Mouse (Mus musculus) limb, embryonic 11.5 days (tissue): ENCODE measurements at regions not wholly inside any gene's neighbourhood (a gene's known extent, or its start where the extent isn't known, plus 50 kb on each side); places are given as distances from the start of the nearest gene placed in this dataset.

ENCODE experiments used
- ATAC-seq: fragments of 200-750 bp; cut with Nextera tagmentation; 2 replicates; pipeline ENCODE4 v1.8.0; 2017; ENCODE audit warnings: low read depth; ENCODE audit not compliant: insufficient number of reproducible peaks, low FRiP score, low TSS enrichment
- DNase-seq: peaks from one replicate; pipeline ENCODE4 v3.0.0-alpha.2; 2015; ENCODE audit warnings: low spot score
- H3K27ac ChIP-seq: fragments of 300-500 bp; sonication (generic); replicated peaks from 2 replicates; pipeline ENCODE4 v1.5.1; 2014; ENCODE audit warnings: low read depth, mild to moderate bottlenecking, low read length
- H3K27me3 ChIP-seq: fragments of 300-500 bp; sonication (generic); 2 replicates; pipeline ENCODE4 v1.6.1; 2014; ENCODE audit warnings: mild to moderate bottlenecking, low read length, mixed read lengths; ENCODE audit not compliant: control insufficient read depth, insufficient read depth
- H3K36me3 ChIP-seq: fragments of 300-500 bp; sonication (generic); 2 replicates; pipeline ENCODE4 v1.6.1; 2014; ENCODE audit warnings: mild to moderate bottlenecking, low read length, moderate library complexity, mixed read lengths; ENCODE audit not compliant: control insufficient read depth, insufficient read depth
- H3K4me1 ChIP-seq: fragments of 300-500 bp; sonication (generic); 2 replicates; pipeline ENCODE4 v1.6.1; 2014; ENCODE audit warnings: low read length, mixed read lengths; ENCODE audit not compliant: control insufficient read depth, insufficient read depth
- H3K4me2 ChIP-seq: fragments of 300-500 bp; sonication (generic); 2 replicates; pipeline ENCODE4 v1.6.1; 2014; ENCODE audit warnings: low read depth, mild to moderate bottlenecking, moderate library complexity; ENCODE audit not compliant: severe bottlenecking
- H3K4me3 ChIP-seq: fragments of 300-500 bp; sonication (generic); 2 replicates; pipeline ENCODE4 v1.5.1; 2014; ENCODE audit warnings: low read depth, low read length
- H3K9ac ChIP-seq: fragments of 300-500 bp; sonication (generic); 2 replicates; pipeline ENCODE4 v1.6.1; 2014; ENCODE audit warnings: mild to moderate bottlenecking, low read length
- H3K9me3 ChIP-seq: fragments of 300-500 bp; sonication (generic); 2 replicates; pipeline ENCODE4 v1.6.1; 2016; ENCODE audit warnings: low read length; ENCODE audit not compliant: control insufficient read depth
- WGBS: fragments of 180-500 bp; shearing (Covaris S2); extraction: QIAGEN DNeasy Blood & Tissue Kit; methylation state at CpG from one replicate; pipeline ENCODE4 v1.1.7; 2014; 5-methylcytosine and 5-hydroxymethylcytosine counted together

DNA sequence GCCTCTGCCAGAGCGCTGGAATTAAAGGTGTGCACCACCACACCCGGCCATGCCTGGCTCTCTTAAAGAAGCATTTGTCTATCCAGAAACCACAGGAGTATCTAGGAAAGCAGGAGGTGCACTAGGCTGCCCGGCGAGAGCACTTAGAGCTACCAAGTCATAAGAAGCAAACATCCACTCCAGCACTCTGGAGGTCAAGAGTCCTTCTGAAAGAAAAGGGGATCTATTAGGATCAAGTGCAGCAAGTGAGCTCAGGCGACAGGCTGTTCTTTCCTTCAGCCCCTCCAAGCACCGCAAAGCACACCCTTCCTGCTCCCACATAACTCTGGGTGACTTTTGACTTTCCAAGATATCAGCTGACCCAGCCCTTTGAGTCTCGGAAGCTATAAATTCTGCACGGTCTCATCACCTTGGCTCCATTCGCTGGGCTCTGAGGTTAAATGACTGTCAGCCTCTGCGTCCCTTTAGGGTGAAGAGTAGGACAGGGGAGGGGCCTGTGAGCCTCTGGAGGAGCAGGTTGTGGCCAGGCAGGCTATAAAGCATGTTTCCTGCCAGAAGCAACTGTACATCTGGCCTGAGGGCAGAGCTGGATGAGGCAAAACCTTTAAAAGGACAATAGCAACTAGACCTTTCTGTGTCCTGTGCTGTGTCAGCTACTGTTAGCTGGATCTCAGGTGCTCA is 58.9 kb upstream of the Slc24a4 start:
- no peaks in the 10 kb centered on the region for H3K36me3 ChIP-seq
- H3K9me3 ChIP-seq: no peaks in the 10 kb centered on the region
- ATAC-seq (no peak), DNase-seq (no peak)
- no peak overlapping the region for H3K9ac ChIP-seq
- no peaks in the 10 kb centered on the region for H3K27me3 ChIP-seq
- 52% methylated on average over 10 of the region's 10 CpGs for WGBS
- H3K4me1 ChIP-seq: no peaks in the 10 kb centered on the region
- no peak overlapping the region for H3K27ac ChIP-seq
- no peak overlapping the region for H3K4me2 ChIP-seq
- H3K4me3 ChIP-seq: no peak overlapping the region

DNA sequence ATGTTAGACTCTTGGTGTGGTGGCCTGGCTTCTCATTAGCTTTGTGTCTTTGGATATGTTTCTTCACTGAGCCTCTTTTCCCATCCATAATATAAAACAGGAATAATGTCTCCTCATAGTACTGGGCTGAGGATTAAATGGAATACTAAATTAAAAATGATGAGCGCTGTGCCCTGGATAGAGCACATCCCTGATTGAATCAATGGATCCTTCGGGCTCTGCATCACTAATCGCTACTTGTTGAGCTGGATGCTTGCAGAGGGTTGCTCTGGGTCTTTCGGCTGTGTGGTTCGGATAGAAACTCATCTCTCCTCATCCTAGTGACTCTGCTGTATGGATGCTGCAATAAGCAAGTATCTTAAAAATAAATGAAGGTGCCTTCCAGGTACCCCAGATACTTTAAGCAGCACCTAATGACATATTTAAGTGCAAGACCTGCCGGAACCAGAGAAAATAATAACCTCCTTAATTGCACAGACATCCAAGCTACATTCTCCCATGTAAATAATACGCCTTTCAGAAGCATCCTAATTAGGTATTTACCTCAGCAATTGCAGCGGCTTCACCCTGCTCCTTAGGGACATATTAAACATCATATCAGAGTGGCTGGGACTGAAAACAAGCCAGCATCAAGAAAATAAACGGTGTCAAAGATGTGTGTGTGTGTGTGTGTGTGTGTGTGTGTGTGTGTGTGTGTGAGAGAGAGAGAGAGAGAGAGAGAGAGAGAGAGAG is 56.5 kb upstream of the Slc24a4 start:
- WGBS: 85% methylated on average over 9 of the region's 9 CpGs
- ATAC-seq: no peak

DNA sequence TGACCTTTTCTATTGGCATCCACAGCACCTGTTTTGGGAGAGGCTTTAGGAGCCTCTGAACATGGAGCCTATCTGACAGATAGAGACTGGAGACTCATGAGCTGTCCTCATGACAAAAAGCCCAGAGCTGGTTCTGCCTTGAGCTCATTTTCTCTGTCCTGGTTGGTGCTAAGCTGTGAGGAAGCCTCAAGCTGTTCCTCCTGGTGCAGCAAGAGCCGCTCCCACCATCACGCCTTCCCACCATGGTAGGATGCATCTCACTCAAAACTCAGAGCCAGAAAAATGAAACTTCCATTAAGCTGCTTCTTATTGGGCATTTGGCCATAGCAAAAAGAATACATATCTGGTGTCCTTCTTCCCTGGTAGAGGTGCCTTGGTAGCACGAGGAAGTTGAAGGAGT is 55.0 kb upstream of the Slc24a4 start:
- H3K36me3 ChIP-seq: no peaks in the 10 kb centered on the region
- no peak overlapping the region for H3K4me3 ChIP-seq
- 91% methylated on average over 3 of the region's 3 CpGs for WGBS
- ATAC-seq (no peak), DNase-seq (no peak)
- H3K9ac ChIP-seq: no peak overlapping the region
- no peaks in the 10 kb centered on the region for H3K27me3 ChIP-seq
- no peaks in the 10 kb centered on the region for H3K4me1 ChIP-seq
- H3K9me3 ChIP-seq: no peaks in the 10 kb centered on the region
- H3K27ac ChIP-seq: no peak overlapping the region
- no peak overlapping the region for H3K4me2 ChIP-seq

More for the DNA sequence above, 56.5 kb upstream of the Slc24a4 start:
- Histone ChIP-seq H3K4me3 (no peak overlapping the region), H3K9me3 (no peaks in the 10 kb centered on the region), H3K27me3 (no peaks in the 10 kb centered on the region), H3K9ac (no peak overlapping the region), H3K36me3 (no peaks in the 10 kb centered on the region), H3K27ac (no peak overlapping the region), H3K4me1 (no peaks in the 10 kb centered on the region), H3K4me2 (no peak overlapping the region)
- no peak for DNase-seq

DNA sequence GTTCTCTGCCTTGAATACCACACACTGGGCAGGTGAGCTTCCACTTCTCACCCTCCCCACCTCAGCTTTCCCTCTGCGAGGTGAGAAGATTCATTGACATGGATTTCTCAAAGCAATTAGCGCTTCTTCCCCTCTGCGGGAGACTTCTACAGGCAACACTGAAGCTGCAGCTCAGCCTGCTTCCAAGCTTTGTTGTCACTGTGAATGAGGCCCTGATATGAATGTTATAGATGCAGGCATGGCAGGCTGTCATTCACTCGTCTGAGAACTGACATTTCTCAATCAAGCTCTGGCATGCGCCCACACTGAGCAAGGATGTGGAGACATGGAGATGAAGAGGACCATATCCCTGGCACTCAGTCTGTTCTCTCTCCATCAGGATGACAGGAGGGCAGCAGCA is 52.2 kb upstream of the Slc24a4 start:
- no peak for DNase-seq
- Histone ChIP-seq H3K27me3 (no peaks in the 10 kb centered on the region), H3K4me2 (no peak overlapping the region), H3K36me3 (no peaks in the 10 kb centered on the region), H3K4me1 (no peaks in the 10 kb centered on the region), H3K4me3 (no peak overlapping the region), H3K27ac (no peak overlapping the region), H3K9ac (no peak overlapping the region), H3K9me3 (no peaks in the 10 kb centered on the region)
- no peak for ATAC-seq
- WGBS: 29% methylated on average over 5 of the region's 5 CpGs
